Comparison of ENCODE assay signal across 19 mouse cellular contexts in the genomic region with DNA sequence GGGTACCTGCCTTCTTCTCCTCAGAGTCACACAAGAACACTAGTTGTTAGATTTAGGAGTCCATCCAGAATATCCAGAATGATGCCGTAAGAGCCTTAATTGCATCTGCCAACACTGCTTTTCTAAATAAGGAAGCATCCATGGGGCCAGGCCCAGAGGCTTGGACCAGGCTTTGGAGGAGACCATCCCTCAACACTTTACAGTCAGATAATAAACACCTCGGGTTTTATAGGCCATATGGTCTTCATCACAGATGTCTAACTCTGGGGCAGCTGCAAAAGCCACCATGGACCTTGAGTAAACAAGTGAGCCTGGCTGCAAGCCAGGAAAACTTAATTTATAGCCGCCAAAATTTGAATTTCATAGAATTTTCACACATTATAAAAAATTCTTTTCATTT. TPM values are rescaled to one million over a fixed set of nuclear protein-coding genes. Genes with fewer than 3 reads are reported as not detected.
DNase-seq lines count a peak whose midpoint lies in the region; ATAC-seq and TF ChIP-seq lines count a peak whose summit lies in the region.
"Had no signal": no experiment of that assay in that cellular context is flagged by ENCODE, and none has a peak within 500 bp of the region (broad histone marks: within the 10 kb centered on the region; RNA-seq: fewer than 3 reads in every experiment).

No protein-coding gene starts in this region.

- H3K27ac ChIP-seq in heart, embryonic 11.5 days (ENCODE audit: low read depth, low read length), result no peak overlapping the region
- no peak overlapping the region for H3K27ac ChIP-seq in heart, embryonic 12.5 days (ENCODE audit: poor library complexity, severe bottlenecking)
- H3K27ac ChIP-seq in lung, embryonic 14.5 days (ENCODE audit: low read depth), result no peak overlapping the region
- no peak overlapping the region for H3K27ac ChIP-seq in embryonic facial prominence, embryonic 14.5 days (replicated peaks; ENCODE audit: low read depth, low read length)
- H3K27ac ChIP-seq in limb, embryonic 15.5 days, result no peak overlapping the region
- H3K27ac ChIP-seq: forebrain, embryonic 15.5 days; hindbrain, embryonic 15.5 days; left cerebral cortex, adult 2 months; liver, embryonic 14.5 days; neural tube, embryonic 13.5 days had no signal

- no peak for TF ChIP-seq CTCF in lung, embryonic 14.5 days (IDR thresholded peaks at IDR 0.05; ENCODE audit: low read depth)

- no peaks in the 10 kb centered on the region for H3K9me3 ChIP-seq in heart, embryonic 11.5 days (replicated peaks; ENCODE audit: control insufficient read depth, low read length)
- H3K9me3 ChIP-seq in heart, embryonic 12.5 days (replicated peaks), result no peaks in the 10 kb centered on the region
- H3K9me3 ChIP-seq in lung, embryonic 14.5 days (ENCODE audit: low read depth, low read length), result no peaks in the 10 kb centered on the region
- no peaks in the 10 kb centered on the region for H3K9me3 ChIP-seq in embryonic facial prominence, embryonic 14.5 days (ENCODE audit: control insufficient read depth, low read length)
- H3K9me3 ChIP-seq in limb, embryonic 15.5 days, result no peaks in the 10 kb centered on the region
- H3K9me3 ChIP-seq: forebrain, embryonic 15.5 days; hindbrain, embryonic 15.5 days; neural tube, embryonic 13.5 days had no signal

- H3K4me3 ChIP-seq in heart, embryonic 11.5 days (ENCODE audit: low read depth, low read length), result no peak overlapping the region
- H3K4me3 ChIP-seq in heart, embryonic 12.5 days, result no peak overlapping the region
- H3K4me3 ChIP-seq in lung, embryonic 14.5 days (ENCODE audit: low read depth, low read length), result no peak overlapping the region
- no peak overlapping the region for H3K4me3 ChIP-seq in embryonic facial prominence, embryonic 14.5 days (ENCODE audit: low read depth, low read length)
- no peak overlapping the region for H3K4me3 ChIP-seq in limb, embryonic 15.5 days
- H3K4me3 ChIP-seq: forebrain, embryonic 15.5 days; hindbrain, embryonic 15.5 days; left cerebral cortex, adult 2 months; neural tube, embryonic 13.5 days had no signal

- no peaks in the 10 kb centered on the region for H3K36me3 ChIP-seq in heart, embryonic 11.5 days (ENCODE audit: control insufficient read depth, insufficient read depth, low read length)
- no peaks in the 10 kb centered on the region for H3K36me3 ChIP-seq in heart, embryonic 12.5 days
- no peaks in the 10 kb centered on the region for H3K36me3 ChIP-seq in lung, embryonic 14.5 days (ENCODE audit: insufficient read depth)
- H3K36me3 ChIP-seq in embryonic facial prominence, embryonic 14.5 days (ENCODE audit: control insufficient read depth, insufficient read depth, low read length), result no peaks in the 10 kb centered on the region
- H3K36me3 ChIP-seq in limb, embryonic 15.5 days, result no peaks in the 10 kb centered on the region
- H3K36me3 ChIP-seq: forebrain, embryonic 15.5 days; hindbrain, embryonic 15.5 days; neural tube, embryonic 13.5 days had no signal

- 32% methylated on average over 3 of the region's 3 CpGs for WGBS in heart, embryonic 11.5 days (ENCODE audit: insufficient replicate concordance)
- WGBS in heart, embryonic 12.5 days, result 30% methylated on average over 3 of the region's 3 CpGs
- WGBS in lung, embryonic 14.5 days, result 35% methylated on average over 3 of the region's 3 CpGs
- 46% methylated on average over 3 of the region's 3 CpGs for WGBS in embryonic facial prominence, embryonic 14.5 days
- 16% methylated on average over 3 of the region's 3 CpGs for WGBS in limb, embryonic 15.5 days

- H3K4me1 ChIP-seq in heart, embryonic 11.5 days (ENCODE audit: control insufficient read depth, insufficient read depth, low read length), result no peaks in the 10 kb centered on the region
- H3K4me1 ChIP-seq in heart, embryonic 12.5 days (replicated peaks), result peaks cover 6% of the 10 kb centered on the region; the same call in 1 of the 2 replicates
- no peaks in the 10 kb centered on the region for H3K4me1 ChIP-seq in lung, embryonic 14.5 days (ENCODE audit: insufficient read depth)
- H3K4me1 ChIP-seq in embryonic facial prominence, embryonic 14.5 days (ENCODE audit: control insufficient read depth, insufficient read depth, low read length), result no peaks in the 10 kb centered on the region
- peaks cover 12% of the 10 kb centered on the region for H3K4me1 ChIP-seq in limb, embryonic 15.5 days

- DNase-seq in lung, embryonic 14.5 days, result peak; percentile 87
- DNase-seq in lung, postnatal 36 days, result no peak
- DNase-seq in embryonic facial prominence, embryonic 14.5 days (ENCODE audit: low spot score), result peak; percentile 49
- no peak for DNase-seq in liver
- DNase-seq in frontal cortex, postnatal 25 days (ENCODE audit: low spot score in 2 of 2), result no peak
- DNase-seq: adrenal gland, adult 8-10 months; cerebellum, adult 9-10 months; gastrocnemius, postnatal 14 days; right cerebral cortex, adult 18-20 months; spleen, adult 18-20 months had no signal

- H3K9ac ChIP-seq in heart, embryonic 11.5 days (ENCODE audit: low read depth, low read length), result no peak overlapping the region
- H3K9ac ChIP-seq in heart, embryonic 12.5 days, result no peak overlapping the region
- H3K9ac ChIP-seq in lung, embryonic 14.5 days, result no peak overlapping the region
- H3K9ac ChIP-seq in embryonic facial prominence, embryonic 14.5 days (ENCODE audit: low read depth, low read length), result no peak overlapping the region
- H3K9ac ChIP-seq in limb, embryonic 15.5 days, result no peak overlapping the region
- H3K9ac ChIP-seq: forebrain, embryonic 15.5 days; hindbrain, embryonic 15.5 days; liver, embryonic 14.5 days; neural tube, embryonic 13.5 days had no signal

- no peak overlapping the region for H3K4me2 ChIP-seq in heart, embryonic 11.5 days
- no peak overlapping the region for H3K4me2 ChIP-seq in heart, embryonic 12.5 days
- H3K4me2 ChIP-seq in lung, embryonic 14.5 days, result no peak overlapping the region
- H3K4me2 ChIP-seq in embryonic facial prominence, embryonic 14.5 days (ENCODE audit: low read depth, low read length), result no peak overlapping the region
- H3K4me2 ChIP-seq in limb, embryonic 15.5 days, result no peak overlapping the region
- H3K4me2 ChIP-seq: forebrain, embryonic 15.5 days; hindbrain, embryonic 15.5 days; neural tube, embryonic 13.5 days had no signal

- 0 out of 2 replicates have a peak, but pooled peaks have one; percentile 52 for ATAC-seq in heart, embryonic 11.5 days (replicated peaks; ENCODE audit: insufficient number of reproducible peaks, low FRiP score, low TSS enrichment)
- ATAC-seq in heart, embryonic 12.5 days (ENCODE audit: insufficient number of reproducible peaks, low FRiP score), result no peak
- ATAC-seq in lung, embryonic 14.5 days (ENCODE audit: insufficient read depth), result peak; percentile 93
- no peak; the same call in 1 of the 2 replicates for ATAC-seq in embryonic facial prominence, embryonic 14.5 days (ENCODE audit: low read depth)
- peak; percentile 75; the same call in 1 of the 2 replicates for ATAC-seq in limb, embryonic 15.5 days (ENCODE audit: insufficient number of reproducible peaks, low FRiP score, low TSS enrichment, low read depth)
- ATAC-seq: forebrain, embryonic 15.5 days had no signal

- no peaks in the 10 kb centered on the region for H3K27me3 ChIP-seq in heart, embryonic 11.5 days (ENCODE audit: control insufficient read depth, insufficient read depth, low read length)
- H3K27me3 ChIP-seq in heart, embryonic 12.5 days (replicated peaks), result 0 out of 2 replicates have a peak, but pooled peaks cover 7% of the 10 kb centered on the region
- H3K27me3 ChIP-seq in lung, embryonic 14.5 days (ENCODE audit: insufficient read depth, low read length), result no peaks in the 10 kb centered on the region
- H3K27me3 ChIP-seq in embryonic facial prominence, embryonic 14.5 days (replicated peaks; ENCODE audit: control insufficient read depth, insufficient read depth, low read length), result no peaks in the 10 kb centered on the region
- H3K27me3 ChIP-seq in limb, embryonic 15.5 days, result peaks cover 21% of the 10 kb centered on the region
- H3K27me3 ChIP-seq: forebrain, embryonic 15.5 days; hindbrain, embryonic 15.5 days; neural tube, embryonic 13.5 days had no signal

RNA-seq across cellular contexts. Expression of a gene that starts 53.1 kb away (rescaled TPM):
- 0.18 and 0.39 TPM in 2 replicates for polyA plus RNA-seq in heart, embryonic 11.5 days (2014; fragmentation: Nextera tagmentation; extraction: Ambion mirVana)
- 0.08 and 0.17 TPM in 2 replicates for polyA plus RNA-seq in heart, embryonic 12.5 days (2016; fragmentation: Nextera tagmentation; extraction: Ambion mirVana)
- polyA plus RNA-seq in lung, embryonic 14.5 days (2014; fragmentation: Nextera tagmentation; extraction: Ambion mirVana), result 1.0 and 1.1 TPM in 2 replicates
- polyA plus RNA-seq in embryonic facial prominence, embryonic 14.5 days (2014; fragmentation: Nextera tagmentation; extraction: Ambion mirVana), result 0.40 and 0.48 TPM in 2 replicates
- 0.25 and 0.36 TPM in 2 replicates for polyA plus RNA-seq in limb, embryonic 15.5 days (2015; fragmentation: Nextera tagmentation; extraction: Ambion mirVana)
- polyA plus RNA-seq: C2C12; liver, embryonic 14.5 days had no signal

Comparison
In these comparisons a context has a peak if more than half of its experiments do, and no peak if none do; other contexts are left out.
1. ATAC-seq: peak in heart, embryonic 11.5 days (single experiment), lung, embryonic 14.5 days (single experiment) and limb, embryonic 15.5 days (single experiment); none in heart, embryonic 12.5 days (single experiment) and embryonic facial prominence, embryonic 14.5 days (single experiment).
2. DNase-seq: peak in lung, embryonic 14.5 days (single experiment) and embryonic facial prominence, embryonic 14.5 days (single experiment); none in lung, postnatal 36 days (single experiment), liver (single experiment) and frontal cortex, postnatal 25 days (0 of 2).